Mouse (Mus musculus) forebrain, postnatal 0 days (tissue): ENCODE data around the gene Zc2hc1b. TPM values are rescaled to one million over a fixed set of nuclear protein-coding genes. Genes with fewer than 3 reads are reported as not detected.

Experiments
- ATAC-seq: fragments of 200-750 bp; cut with Nextera tagmentation; 2 replicates; pipeline ENCODE4 v1.8.0; 2017; ENCODE audit warnings: mild to moderate bottlenecking, moderate library complexity
- DNase-seq: peaks from one replicate; pipeline ENCODE4 v3.0.0-alpha.2; 2015
- H3K27ac ChIP-seq: fragments of 300-500 bp; sonication (generic); 2 replicates; pipeline ENCODE4 v1.5.1; 2014; ENCODE audit warnings: low read depth, mild to moderate bottlenecking, antibody characterized with exemption, low read length, moderate library complexity, mixed read lengths
- H3K27me3 ChIP-seq: fragments of 300-500 bp; sonication (generic); 2 replicates; pipeline ENCODE4 v1.6.1; 2014; ENCODE audit warnings: mild to moderate bottlenecking, low read length, mixed read lengths; ENCODE audit not compliant: insufficient read depth
- H3K36me3 ChIP-seq: fragments of 300-500 bp; sonication (generic); 2 replicates; pipeline ENCODE4 v1.6.1; 2014; ENCODE audit warnings: mild to moderate bottlenecking, moderate library complexity; ENCODE audit not compliant: insufficient read depth
- H3K4me1 ChIP-seq: fragments of 300-500 bp; sonication (generic); 2 replicates; pipeline ENCODE4 v1.6.1; 2014; ENCODE audit warnings: antibody characterized with exemption; ENCODE audit not compliant: insufficient read depth
- H3K4me2 ChIP-seq: fragments of 300-500 bp; sonication (generic); 2 replicates; pipeline ENCODE4 v1.6.1; 2014; ENCODE audit warnings: low read depth, mild to moderate bottlenecking, moderate library complexity
- H3K4me3 ChIP-seq: fragments of 300-500 bp; sonication (generic); 2 replicates; pipeline ENCODE4 v1.5.1; 2014; ENCODE audit warnings: low read depth, low read length, mixed read lengths
- H3K9ac ChIP-seq: fragments of 300-500 bp; sonication (generic); 2 replicates; pipeline ENCODE4 v1.6.1; 2014; ENCODE audit warnings: mild to moderate bottlenecking
- H3K9me3 ChIP-seq: fragments of 300-500 bp; sonication (generic); 2 replicates; pipeline ENCODE4 v1.6.1; 2016; ENCODE audit warnings: low read length
- CTCF ChIP-seq: sonication (generic); IDR thresholded peaks from 2 replicates; pipeline ENCODE4 v1.5.1; 2016; ENCODE audit warnings: antibody characterized with exemption, control low read depth, low read depth
- WGBS: fragments of 180-500 bp; shearing (Covaris S2); extraction: QIAGEN DNeasy Blood & Tissue Kit; methylation state at CpG from one replicate; pipeline ENCODE4 v1.1.7; 2014; 5-methylcytosine and 5-hydroxymethylcytosine counted together
- polyA plus RNA-seq: library from polyadenylated mRNA; unstranded; fragments of >200 nt; fragmentation: Nextera tagmentation; extraction: Ambion mirVana; gene quantifications from 2 replicates; pipeline ENCODE4 v1.2.1, GENCODE M21; 2015
- total RNA-seq: library from RNA; depleted of rRNA; stranded (reverse); fragments of >200 nt; gene quantifications from 2 replicates; pipeline ENCODE4 v1.2.3, GENCODE M21; 2014; rRNA removed

Zc2hc1b gene
- total and polyA plus RNA-seq, 2 experiments from 2014 or later: not detected

DNA sequence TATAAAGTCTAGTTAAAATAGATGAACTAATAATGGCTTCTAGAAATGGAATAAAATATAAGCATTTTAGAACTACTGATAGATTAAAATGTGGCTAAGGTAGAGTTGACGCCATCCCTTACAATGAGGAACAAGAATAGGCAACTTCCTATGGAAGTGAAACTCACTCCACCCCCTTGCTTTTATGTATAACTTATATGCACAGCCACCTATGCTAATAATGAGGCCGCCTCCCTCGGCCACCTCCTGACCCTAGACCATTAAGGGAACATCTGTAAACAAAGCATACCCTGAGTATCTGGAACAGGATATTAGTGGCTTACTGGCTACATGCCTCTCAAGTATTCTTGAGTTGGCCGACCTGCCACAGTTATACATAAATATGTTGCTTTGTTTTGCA, 74.0 kb downstream of the Zc2hc1b start:
- ATAC-seq (no peak), DNase-seq (no peak)
- Histone ChIP-seq H3K27me3 (no peaks in the 10 kb centered on the region), H3K4me3 (no peak overlapping the region), H3K9ac (no peak overlapping the region), H3K27ac (no peak overlapping the region), H3K9me3 (no peaks in the 10 kb centered on the region), H3K4me2 (no peak overlapping the region), H3K36me3 (no peaks in the 10 kb centered on the region), H3K4me1 (peaks cover 7% of the 10 kb centered on the region; the same call in 1 of the 2 replicates)
- WGBS: 78% methylated on average over 4 of the region's 4 CpGs
- TF ChIP-seq CTCF: no peak

DNA sequence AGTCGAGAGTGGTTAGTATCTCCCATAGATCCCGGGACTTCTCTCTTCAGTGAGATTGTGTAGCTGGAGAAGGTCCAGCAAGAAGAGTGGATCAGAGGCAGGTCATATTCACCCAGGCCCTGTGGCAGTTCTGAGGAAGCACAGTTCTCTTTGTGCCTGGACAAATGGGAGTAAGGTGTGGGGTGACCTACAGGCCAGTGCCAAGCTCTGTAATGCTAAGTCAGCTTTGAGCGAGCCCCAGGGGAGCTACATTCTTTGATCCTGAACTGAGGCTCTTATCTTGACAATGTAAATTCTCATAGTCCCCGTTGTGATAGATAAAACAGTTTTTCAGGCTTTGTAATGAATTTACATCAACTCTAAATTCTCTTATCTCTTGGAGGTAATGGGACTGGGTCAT, 75.5 kb downstream of the Zc2hc1b start:
- Histone ChIP-seq H3K4me3 (no peak overlapping the region), H3K36me3 (no peaks in the 10 kb centered on the region), H3K4me1 (no peaks in the 10 kb centered on the region), H3K4me2 (no peak overlapping the region), H3K27ac (no peak overlapping the region), H3K9ac (no peak overlapping the region), H3K9me3 (no peaks in the 10 kb centered on the region), H3K27me3 (no peaks in the 10 kb centered on the region)
- no peak for DNase-seq
- 64% methylated on average over 4 of the region's 4 CpGs for WGBS
- no peak for TF ChIP-seq CTCF
- no peak for ATAC-seq

DNA sequence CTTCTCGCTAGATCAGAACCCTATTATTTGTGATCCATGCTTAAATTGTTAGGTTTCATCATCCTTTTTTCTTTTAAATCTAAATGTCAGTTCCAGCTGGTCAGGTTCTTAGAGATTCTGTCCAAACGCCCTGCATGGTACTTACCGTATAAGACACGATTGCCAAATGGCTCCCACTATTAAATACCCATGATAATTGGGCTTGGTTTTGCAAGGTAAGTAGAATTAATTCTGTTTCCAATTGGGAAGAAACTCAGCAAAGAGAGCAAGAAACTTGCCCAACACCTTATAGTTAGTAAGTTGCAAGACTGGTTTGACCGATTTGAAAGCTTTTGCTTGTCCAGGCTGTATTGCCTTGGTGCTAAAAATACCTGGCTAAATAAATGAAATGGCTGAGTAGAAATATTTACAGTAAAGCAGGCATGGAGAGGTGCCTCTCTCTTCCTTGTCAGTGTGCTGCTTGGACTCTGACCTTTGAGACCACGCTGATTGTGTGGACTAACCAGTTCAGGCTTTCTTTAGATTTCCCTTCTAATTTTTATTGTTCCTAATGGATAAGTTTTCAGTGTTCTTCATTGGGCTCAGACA, 77.7 kb downstream of the Zc2hc1b start:
- Histone ChIP-seq H3K4me2 (no peak overlapping the region), H3K36me3 (no peaks in the 10 kb centered on the region), H3K9me3 (no peaks in the 10 kb centered on the region), H3K4me3 (no peak overlapping the region), H3K9ac (no peak overlapping the region), H3K27ac (no peak overlapping the region), H3K4me1 (no peaks in the 10 kb centered on the region), H3K27me3 (no peaks in the 10 kb centered on the region)
- no peak for DNase-seq
- TF ChIP-seq CTCF: no peak
- no peak for ATAC-seq
- WGBS: 82% methylated on average over 6 of the region's 6 CpGs

Other genes with a start within 250 kb of the Zc2hc1b start
- gene Stx11, start 213.7 kb downstream of the Zc2hc1b start, total RNA-seq: 1.1 and 1.9 TPM in 2 replicates
- gene Stx11, start 213.7 kb downstream of the Zc2hc1b start, polyA plus RNA-seq: 0.82 and 1.6 TPM in 2 replicates
- gene Sf3b5, start 172.7 kb downstream of the Zc2hc1b start, total RNA-seq: 19.7 and 22.9 TPM in 2 replicates
- 30.2 and 36.4 TPM in 2 replicates for gene Sf3b5, start 172.7 kb downstream of the Zc2hc1b start, polyA plus RNA-seq
- 26.9 and 93.7 TPM in 2 replicates for gene Plagl1, start 117.5 kb downstream of the Zc2hc1b start, total RNA-seq
- 13.7 and 15.7 TPM in 2 replicates for gene Plagl1, start 117.5 kb downstream of the Zc2hc1b start, polyA plus RNA-seq
- gene Ltv1, start 15.1 kb upstream of the Zc2hc1b start, total RNA-seq: 11.3 and 15.5 TPM in 2 replicates
- 21.4 and 27.9 TPM in 2 replicates for gene Ltv1, start 15.1 kb upstream of the Zc2hc1b start, polyA plus RNA-seq